Mouse (Mus musculus) gastrocnemius, postnatal 10 days (tissue): ENCODE results near the gene Cntn5. TPM values are rescaled to one million over a fixed set of nuclear protein-coding genes. Genes with fewer than 3 reads are reported as not detected.
"Not testable (repeated sequence)": the region's sequence is repeated elsewhere in the genome, so short reads cannot be mapped to it uniquely, and the experiment has no call there.

ENCODE experiments used
- DNase-seq: peaks from one replicate; pipeline ENCODE4 v3.0.0; 2021; ENCODE audit warnings: mixed read lengths
- total RNA-seq, 2 experiments: library from RNA; stranded (reverse); gene quantifications; 2 replicates each; pipeline ENCODE4 v1.2.3; 2021

The Cntn5 gene
- total RNA-seq, 2 experiments from 2014 or later: 0.09 to 0.11 TPM

- DNase-seq: no peak
These were observed 247.3 kb downstream of the Cntn5 start for GRCm38 (mm10) chr9:10657144-10657748.

- no peak for DNase-seq
These were observed 253.9 kb downstream of the Cntn5 start for GRCm38 (mm10) chr9:10650632-10651031.

- no peak for DNase-seq
These were observed 258.6 kb downstream of the Cntn5 start for GRCm38 (mm10) chr9:10645951-10646350.

GRCm38 (mm10) chr9:10645045-10645830, 259.3 kb downstream of the Cntn5 start:
- no peak for DNase-seq

GRCm38 (mm10) chr9:10618036-10618435, 286.5 kb downstream of the Cntn5 start:
- DNase-seq: no peak

- DNase-seq: no peak
These were observed 329.0 kb downstream of the Cntn5 start for GRCm38 (mm10) chr9:10575346-10576241.

- no peak for DNase-seq
These were observed 334.7 kb downstream of the Cntn5 start for GRCm38 (mm10) chr9:10569830-10570229.

GRCm38 (mm10) chr9:10540877-10541276, 363.7 kb downstream of the Cntn5 start:
- DNase-seq: not testable (repeated sequence)

- no peak for DNase-seq
These were observed 372.3 kb downstream of the Cntn5 start for GRCm38 (mm10) chr9:10532248-10532647.

- DNase-seq: no peak
These were observed 373.5 kb downstream of the Cntn5 start for GRCm38 (mm10) chr9:10531087-10531486.

GRCm38 (mm10) chr9:10529528-10529927, 375.0 kb downstream of the Cntn5 start:
- no peak for DNase-seq

GRCm38 (mm10) chr9:10529113-10529512, 375.5 kb downstream of the Cntn5 start:
- DNase-seq: no peak

- no peak for DNase-seq
These were observed 375.9 kb downstream of the Cntn5 start for GRCm38 (mm10) chr9:10528692-10529091.

- DNase-seq: no peak
These were observed 378.5 kb downstream of the Cntn5 start for GRCm38 (mm10) chr9:10525915-10526667.

GRCm38 (mm10) chr9:10522604-10523003, 382.0 kb downstream of the Cntn5 start:
- no peak for DNase-seq

GRCm38 (mm10) chr9:10521054-10521453, 383.5 kb downstream of the Cntn5 start:
- no peak for DNase-seq

GRCm38 (mm10) chr9:10492243-10492642, 412.3 kb downstream of the Cntn5 start:
- DNase-seq: no peak

GRCm38 (mm10) chr9:10471484-10472125, 433.0 kb downstream of the Cntn5 start:
- DNase-seq: no peak

GRCm38 (mm10) chr9:10464758-10465157, 439.8 kb downstream of the Cntn5 start:
- DNase-seq: no peak

- no peak for DNase-seq
These were observed 446.7 kb downstream of the Cntn5 start for GRCm38 (mm10) chr9:10457900-10458299.

- no peak for DNase-seq
These were observed 455.5 kb downstream of the Cntn5 start for GRCm38 (mm10) chr9:10448987-10449563.
